In genomic region chr17:87454121-87454520, GRCm38 (mm10) we compare ENCODE assay signal across 38 mouse cellular contexts. TPM values are rescaled to one million over a fixed set of nuclear protein-coding genes. Genes with fewer than 3 reads are reported as not detected.
"Had no signal": no experiment of that assay in that cellular context is flagged by ENCODE, and none has a peak within 500 bp of the region (broad histone marks: within the 10 kb centered on the region; RNA-seq: fewer than 3 reads in every experiment).

No protein-coding gene starts in this region.

- ATAC-seq: hindbrain, postnatal 0 days; intestine, embryonic 15.5 days; liver, embryonic 12.5 days had no signal

- H3K36me3 ChIP-seq: heart, embryonic 10.5 days; heart, embryonic 12.5 days; hindbrain, embryonic 13.5 days; hindbrain, embryonic 15.5 days; intestine, embryonic 15.5 days; kidney, embryonic 15.5 days; limb, embryonic 13.5 days; limb, embryonic 15.5 days; liver, embryonic 12.5 days had no signal

- DNase-seq: gastrocnemius, postnatal 14 days; gastrocnemius, postnatal 36 days; heart, adult 18-20 months; heart, postnatal 10 days; kidney, adult 11 months; kidney, adult 2 months; kidney, adult 9 months; kidney, postnatal 14 days; kidney, postnatal 36 days; layer of hippocampus, adult 9-11 months; layer of hippocampus, postnatal 36 days; left cerebral cortex, postnatal 4 days had no signal

- H3K27ac ChIP-seq: hindbrain, embryonic 13.5 days; hindbrain, embryonic 15.5 days; hindbrain, postnatal 0 days; intestine, embryonic 15.5 days; kidney, embryonic 15.5 days; kidney, postnatal 0 days; left cerebral cortex, adult 2 months; limb, embryonic 13.5 days; limb, embryonic 15.5 days; liver, embryonic 12.5 days; liver, embryonic 14.5 days had no signal

- H3K4me2 ChIP-seq: heart, embryonic 12.5 days; hindbrain, embryonic 13.5 days; hindbrain, embryonic 15.5 days; intestine, embryonic 15.5 days; kidney, embryonic 15.5 days; limb, embryonic 13.5 days; limb, embryonic 15.5 days; liver, embryonic 12.5 days had no signal

- H3K9ac ChIP-seq: heart, embryonic 12.5 days; hindbrain, embryonic 13.5 days; hindbrain, embryonic 15.5 days; intestine, embryonic 15.5 days; kidney, embryonic 15.5 days; limb, embryonic 13.5 days; limb, embryonic 15.5 days; liver, embryonic 12.5 days; liver, embryonic 14.5 days had no signal

- H3K9me3 ChIP-seq: heart, embryonic 10.5 days; heart, embryonic 12.5 days; hindbrain, embryonic 13.5 days; hindbrain, embryonic 15.5 days; intestine, embryonic 15.5 days; kidney, embryonic 15.5 days; limb, embryonic 13.5 days; limb, embryonic 15.5 days; liver, embryonic 12.5 days had no signal

- H3K27me3 ChIP-seq: heart, embryonic 12.5 days; hindbrain, embryonic 13.5 days; hindbrain, embryonic 15.5 days; intestine, embryonic 15.5 days; kidney, embryonic 15.5 days; limb, embryonic 13.5 days; limb, embryonic 15.5 days had no signal

- H3K4me3 ChIP-seq: heart, embryonic 10.5 days; heart, embryonic 12.5 days; hindbrain, embryonic 13.5 days; hindbrain, embryonic 15.5 days; intestine, embryonic 15.5 days; kidney, embryonic 15.5 days; left cerebral cortex, adult 2 months; limb, embryonic 13.5 days; limb, embryonic 15.5 days; liver, embryonic 12.5 days had no signal

RNA-seq across cellular contexts. Expression of gene Stpg4, which starts 26.6 kb away (rescaled TPM):
- total RNA-seq: gastrocnemius, adult 18-20 months; gastrocnemius, adult 8-10 months; gastrocnemius, postnatal 14 days; gastrocnemius, postnatal 36 days; heart, adult 18-20 months; heart, adult 8-10 months; heart, postnatal 10 days; heart, postnatal 25 days; layer of hippocampus, adult 18-20 months; layer of hippocampus, adult 8-10 months; layer of hippocampus, postnatal 14 days; layer of hippocampus, postnatal 36 days; left cerebral cortex, adult 2 months; left cerebral cortex, postnatal 4 days; liver, adult 2 months had no signal
- polyA plus RNA-seq: heart, embryonic 10.5 days; heart, embryonic 12.5 days; heart, embryonic 14.5 days; heart, embryonic 16.5 days; hindbrain, embryonic 11.5 days; hindbrain, embryonic 13.5 days; hindbrain, embryonic 15.5 days; hindbrain, postnatal 0 days; intestine, embryonic 15.5 days; kidney, adult 2 months; kidney, embryonic 15.5 days; kidney, postnatal 0 days; large intestine, adult 2 months; limb, embryonic 13.5 days; limb, embryonic 15.5 days; liver, adult 2 months; liver, embryonic 12.5 days; liver, embryonic 14.5 days; liver, embryonic 16.5 days had no signal
